Mouse (Mus musculus): Measurements from ENCODE around the gene Ache. TPM values are rescaled to one million over a fixed set of nuclear protein-coding genes. Genes with fewer than 3 reads are reported as not detected.

Ache gene
- polyA plus RNA-seq, 1 experiment: 0.09 TPM

GRCm38 (mm10) chr5:137285045-137285444, 2.3 kb upstream of the Ache start:
- Histone ChIP-seq H3K27me3 (ENCODE audit: control insufficient read depth, insufficient read depth, low read length) (0 out of 2 replicates have a peak, but pooled peaks cover 3% of the 10 kb centered on the region), H3K36me3 (ENCODE audit: control insufficient read depth, insufficient read depth, low read length) (no peaks in the 10 kb centered on the region), H3K27ac (ENCODE audit: control insufficient read depth, insufficient read depth, low read depth, low read length) (no peak overlapping the region), H3K4me3 (ENCODE audit: control insufficient read depth, low read depth, low read length) (no peak overlapping the region), H3K4me1 (ENCODE audit: control insufficient read depth, insufficient read depth, low read length) (peaks cover 16% of the 10 kb centered on the region)
- TF ChIP-seq CTCF (IDR thresholded peaks at IDR 0.05; ENCODE audit: control insufficient read depth, insufficient read depth, insufficient replicate concordance, low read depth, low read length) (peak; percentile 60; the same call in 1 of the 2 replicates), POLR2A (IDR thresholded peaks at IDR 0.05; ENCODE audit: control insufficient read depth, low read depth, low read length) (no peak)

- H3K4me3 ChIP-seq (ENCODE audit: control insufficient read depth, low read depth, low read length): no peak overlapping the region
- H3K27me3 ChIP-seq (ENCODE audit: control insufficient read depth, insufficient read depth, low read length): 0 out of 2 replicates have a peak, but pooled peaks cover 3% of the 10 kb centered on the region
- H3K27ac ChIP-seq (ENCODE audit: control insufficient read depth, insufficient read depth, low read depth, low read length): no peak overlapping the region
- peaks cover 16% of the 10 kb centered on the region for H3K4me1 ChIP-seq (ENCODE audit: control insufficient read depth, insufficient read depth, low read length)
- no peaks in the 10 kb centered on the region for H3K36me3 ChIP-seq (ENCODE audit: control insufficient read depth, insufficient read depth, low read length)
- TF ChIP-seq CTCF (IDR thresholded peaks at IDR 0.05; ENCODE audit: control insufficient read depth, insufficient read depth, insufficient replicate concordance, low read depth, low read length) (no peak), POLR2A (IDR thresholded peaks at IDR 0.05; ENCODE audit: control insufficient read depth, low read depth, low read length) (no peak)
These were observed 1.3 kb upstream of the Ache start for GRCm38 (mm10) chr5:137285986-137286385.

- H3K4me1 ChIP-seq (ENCODE audit: control insufficient read depth, insufficient read depth, low read length): peaks cover 16% of the 10 kb centered on the region
- 0 out of 2 replicates have a peak, but pooled peaks cover 3% of the 10 kb centered on the region for H3K27me3 ChIP-seq (ENCODE audit: control insufficient read depth, insufficient read depth, low read length)
- no peak overlapping the region for H3K27ac ChIP-seq (ENCODE audit: control insufficient read depth, insufficient read depth, low read depth, low read length)
- H3K36me3 ChIP-seq (ENCODE audit: control insufficient read depth, insufficient read depth, low read length): no peaks in the 10 kb centered on the region
- TF ChIP-seq POLR2A (IDR thresholded peaks at IDR 0.05; ENCODE audit: control insufficient read depth, low read depth, low read length): no peak
- peak; percentile 74; the same call in 1 of the 2 replicates for TF ChIP-seq CTCF (IDR thresholded peaks at IDR 0.05; ENCODE audit: control insufficient read depth, insufficient read depth, insufficient replicate concordance, low read depth, low read length)
- H3K4me3 ChIP-seq (ENCODE audit: control insufficient read depth, low read depth, low read length): no peak overlapping the region
These were observed 676 bp upstream of the Ache start for GRCm38 (mm10) chr5:137286655-137287031.

- TF ChIP-seq CTCF (IDR thresholded peaks at IDR 0.05; ENCODE audit: control insufficient read depth, insufficient read depth, insufficient replicate concordance, low read depth, low read length): no peak
- no peak for TF ChIP-seq POLR2A (IDR thresholded peaks at IDR 0.05; ENCODE audit: control insufficient read depth, low read depth, low read length)
- H3K27ac ChIP-seq (ENCODE audit: control insufficient read depth, insufficient read depth, low read depth, low read length): no peak overlapping the region
- H3K4me1 ChIP-seq (ENCODE audit: control insufficient read depth, insufficient read depth, low read length): peaks cover 18% of the 10 kb centered on the region
- H3K4me3 ChIP-seq (ENCODE audit: control insufficient read depth, low read depth, low read length): no peak overlapping the region
- H3K27me3 ChIP-seq (ENCODE audit: control insufficient read depth, insufficient read depth, low read length): 0 out of 2 replicates have a peak, but pooled peaks cover 3% of the 10 kb centered on the region
- no peaks in the 10 kb centered on the region for H3K36me3 ChIP-seq (ENCODE audit: control insufficient read depth, insufficient read depth, low read length)
These were observed 829 bp downstream of the Ache start for GRCm38 (mm10) chr5:137287953-137288743.

GRCm38 (mm10) chr5:137288999-137289470, 1.7 kb downstream of the Ache start:
- H3K27ac ChIP-seq (ENCODE audit: control insufficient read depth, insufficient read depth, low read depth, low read length): no peak overlapping the region
- 0 out of 2 replicates have a peak, but pooled peaks cover 3% of the 10 kb centered on the region for H3K27me3 ChIP-seq (ENCODE audit: control insufficient read depth, insufficient read depth, low read length)
- peaks cover 17% of the 10 kb centered on the region for H3K4me1 ChIP-seq (ENCODE audit: control insufficient read depth, insufficient read depth, low read length)
- TF ChIP-seq POLR2A (IDR thresholded peaks at IDR 0.05; ENCODE audit: control insufficient read depth, low read depth, low read length) (no peak), CTCF (IDR thresholded peaks at IDR 0.05; ENCODE audit: control insufficient read depth, insufficient read depth, insufficient replicate concordance, low read depth, low read length) (no peak)
- H3K36me3 ChIP-seq (ENCODE audit: control insufficient read depth, insufficient read depth, low read length): no peaks in the 10 kb centered on the region
- H3K4me3 ChIP-seq (ENCODE audit: control insufficient read depth, low read depth, low read length): no peak overlapping the region

GRCm38 (mm10) chr5:137289591-137290365, 2.5 kb downstream of the Ache start:
- Histone ChIP-seq H3K4me1 (ENCODE audit: control insufficient read depth, insufficient read depth, low read length) (peaks cover 21% of the 10 kb centered on the region), H3K27me3 (ENCODE audit: control insufficient read depth, insufficient read depth, low read length) (0 out of 2 replicates have a peak, but pooled peaks cover 3% of the 10 kb centered on the region), H3K27ac (ENCODE audit: control insufficient read depth, insufficient read depth, low read depth, low read length) (no peak overlapping the region), H3K4me3 (ENCODE audit: control insufficient read depth, low read depth, low read length) (no peak overlapping the region), H3K36me3 (ENCODE audit: control insufficient read depth, insufficient read depth, low read length) (no peaks in the 10 kb centered on the region)
- TF ChIP-seq POLR2A (IDR thresholded peaks at IDR 0.05; ENCODE audit: control insufficient read depth, low read depth, low read length): no peak
- TF ChIP-seq CTCF (IDR thresholded peaks at IDR 0.05; ENCODE audit: control insufficient read depth, insufficient read depth, insufficient replicate concordance, low read depth, low read length): no peak

- no peak overlapping the region for H3K27ac ChIP-seq (ENCODE audit: control insufficient read depth, insufficient read depth, low read depth, low read length)
- H3K27me3 ChIP-seq (ENCODE audit: control insufficient read depth, insufficient read depth, low read length): 0 out of 2 replicates have a peak, but pooled peaks cover 3% of the 10 kb centered on the region
- no peak; the same call in 1 of the 2 replicates for TF ChIP-seq CTCF (IDR thresholded peaks at IDR 0.05; ENCODE audit: control insufficient read depth, insufficient read depth, insufficient replicate concordance, low read depth, low read length)
- TF ChIP-seq POLR2A (IDR thresholded peaks at IDR 0.05; ENCODE audit: control insufficient read depth, low read depth, low read length): no peak
- H3K36me3 ChIP-seq (ENCODE audit: control insufficient read depth, insufficient read depth, low read length): no peaks in the 10 kb centered on the region
- no peak overlapping the region for H3K4me3 ChIP-seq (ENCODE audit: control insufficient read depth, low read depth, low read length)
- H3K4me1 ChIP-seq (ENCODE audit: control insufficient read depth, insufficient read depth, low read length): peaks cover 28% of the 10 kb centered on the region
These were observed 3.4 kb downstream of the Ache start for GRCm38 (mm10) chr5:137290677-137291076.

All from testis, adult 2 months (tissue).